Mouse (Mus musculus) C2C12 (cell line): ENCODE measurements around the gene Kank1.

Experiments
- CTCF ChIP-seq: IDR thresholded peaks from one replicate; pipeline ENCODE4 v1.5.1; 2011; ENCODE audit not compliant: control insufficient read depth, insufficient read depth, insufficient read length
- MAX ChIP-seq: IDR thresholded peaks from one replicate; pipeline ENCODE4 v1.6.1; 2011; ENCODE audit warnings: mild to moderate bottlenecking, control low read depth

DNA sequence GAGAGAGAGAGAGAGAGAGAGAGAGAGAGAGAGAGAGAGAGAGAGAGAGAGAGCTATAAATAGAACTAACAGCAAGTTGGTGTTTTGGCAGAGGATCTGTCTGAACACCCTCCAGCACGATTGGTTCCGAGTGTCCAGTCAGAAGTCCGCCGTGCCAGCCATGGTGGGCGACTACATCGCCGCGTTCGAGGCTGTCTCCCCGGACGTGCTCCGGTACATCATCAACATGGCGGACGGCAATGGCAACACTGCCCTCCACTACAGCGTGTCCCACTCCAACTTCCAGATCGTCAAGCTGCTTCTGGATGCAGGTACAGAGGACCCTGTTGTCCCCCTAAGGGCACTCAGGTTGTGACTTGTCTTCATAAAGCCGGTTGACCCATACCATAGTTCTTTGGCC lies 191.1 kb downstream of the Kank1 start:
- TF ChIP-seq CTCF (no peak), MAX (no peak)
